Comparison of ENCODE assay signal across 15 mouse cellular contexts in genomic region chr2:116813559-116813895, GRCm38 (mm10).
A peak's percentile ranks its signal among the peaks of the same experiment; 100 is the strongest.
DNase-seq lines count a peak whose midpoint lies in the region; ATAC-seq and TF ChIP-seq lines count a peak whose summit lies in the region.
"Had no signal": no experiment of that assay in that cellular context is flagged by ENCODE, and none has a peak within 500 bp of the region (broad histone marks: within the 10 kb centered on the region; RNA-seq: fewer than 3 reads in every experiment).

No protein-coding gene starts in this region.

- peak overlapping the region; percentile 34 for H3K4me2 ChIP-seq in limb, embryonic 12.5 days
- peak overlapping the region; percentile 17; the same call in 1 of the 2 replicates for H3K4me2 ChIP-seq in embryonic facial prominence, embryonic 15.5 days (replicated peaks)
- peak overlapping the region; percentile 0; the same call in 1 of the 2 replicates for H3K4me2 ChIP-seq in midbrain, postnatal 0 days (ENCODE audit: low read depth, low read length, poor library complexity, severe bottlenecking)

- no peaks in the 10 kb centered on the region for H3K9me3 ChIP-seq in limb, embryonic 12.5 days
- H3K9me3 ChIP-seq in limb, embryonic 10.5 days (replicated peaks), result no peaks in the 10 kb centered on the region
- H3K9me3 ChIP-seq in embryonic facial prominence, embryonic 15.5 days (replicated peaks), result no peaks in the 10 kb centered on the region
- no peaks in the 10 kb centered on the region for H3K9me3 ChIP-seq in midbrain, postnatal 0 days (ENCODE audit: low read length)

- no peak overlapping the region for H3K9ac ChIP-seq in limb, embryonic 12.5 days (replicated peaks)
- H3K9ac ChIP-seq in embryonic facial prominence, embryonic 15.5 days, result no peak overlapping the region
- no peak overlapping the region for H3K9ac ChIP-seq in midbrain, postnatal 0 days (replicated peaks; ENCODE audit: low read length, poor library complexity, severe bottlenecking)

- no peak for ATAC-seq in limb, embryonic 12.5 days (ENCODE audit: insufficient number of reproducible peaks, insufficient read depth, low FRiP score, low TSS enrichment, low read depth)
- ATAC-seq in embryonic facial prominence, embryonic 15.5 days (ENCODE audit: insufficient number of reproducible peaks, low FRiP score, low TSS enrichment, low read depth), result no peak
- no peak for ATAC-seq in midbrain, postnatal 0 days (ENCODE audit: low FRiP score)
- ATAC-seq: activated CD4-positive, CD25-positive, alpha-beta regulatory T cell, adult 4 months had no signal

- no peak overlapping the region for H3K27ac ChIP-seq in gastrocnemius, adult 2 months
- H3K27ac ChIP-seq in limb, embryonic 12.5 days, result no peak overlapping the region
- H3K27ac ChIP-seq in limb, embryonic 10.5 days, result no peak overlapping the region
- H3K27ac ChIP-seq in embryonic facial prominence, embryonic 15.5 days (replicated peaks), result no peak overlapping the region
- no peak overlapping the region for H3K27ac ChIP-seq in midbrain, postnatal 0 days (ENCODE audit: low read depth, low read length)
- H3K27ac ChIP-seq: macrophage had no signal

- H3K4me3 ChIP-seq in gastrocnemius, adult 2 months, result peak overlapping the region; percentile 55
- no peak overlapping the region for H3K4me3 ChIP-seq in limb, embryonic 12.5 days (replicated peaks)
- H3K4me3 ChIP-seq in limb, embryonic 10.5 days, result no peak overlapping the region
- no peak overlapping the region for H3K4me3 ChIP-seq in embryonic facial prominence, embryonic 15.5 days (replicated peaks)
- H3K4me3 ChIP-seq in midbrain, postnatal 0 days (ENCODE audit: low read depth, low read length), result no peak overlapping the region

- intact Hi-C loops in gastrocnemius, adult 2 months (cut with DNase I), result no loop called here
- intact Hi-C loops in gastrocnemius, postnatal 36 days (cut with DNase I), result no loop called here
- intact Hi-C loops in left cerebral cortex, postnatal 10 days (cut with DNase I), result no loop called here

- no peak for DNase-seq in gastrocnemius, adult 2 months
- no peak for DNase-seq in gastrocnemius, postnatal 36 days
- no peak for DNase-seq in limb, embryonic 10.5 days (ENCODE audit: low spot score)
- no peak for DNase-seq in midbrain, postnatal 0 days (ENCODE audit: low spot score)
- no peak for DNase-seq in left cerebral cortex, postnatal 10 days (ENCODE audit: extremely low spot score in 1 of 2, low spot score in 2 of 2)
- DNase-seq in cerebellum, adult 18-20 months, result no peak
- DNase-seq: cerebellum, adult 9-10 months; kidney, adult 8-10 months; layer of hippocampus, postnatal 36 days; liver; thymus, postnatal 36 days had no signal

- H3K36me3 ChIP-seq in limb, embryonic 12.5 days, result no peaks in the 10 kb centered on the region
- H3K36me3 ChIP-seq in limb, embryonic 10.5 days, result no peaks in the 10 kb centered on the region
- H3K36me3 ChIP-seq in embryonic facial prominence, embryonic 15.5 days, result no peaks in the 10 kb centered on the region
- no peaks in the 10 kb centered on the region for H3K36me3 ChIP-seq in midbrain, postnatal 0 days (ENCODE audit: insufficient read depth, low read length)

- peaks cover 19% of the 10 kb centered on the region for H3K4me1 ChIP-seq in limb, embryonic 12.5 days (replicated peaks)
- H3K4me1 ChIP-seq in limb, embryonic 10.5 days, result peaks cover 22% of the 10 kb centered on the region
- H3K4me1 ChIP-seq in embryonic facial prominence, embryonic 15.5 days, result peaks cover 7% of the 10 kb centered on the region; the same call in 1 of the 2 replicates
- no peaks in the 10 kb centered on the region for H3K4me1 ChIP-seq in midbrain, postnatal 0 days (ENCODE audit: insufficient read depth, low read length)

- peaks cover 3% of the 10 kb centered on the region for H3K27me3 ChIP-seq in limb, embryonic 12.5 days
- H3K27me3 ChIP-seq in limb, embryonic 10.5 days (ENCODE audit: low read depth, poor library complexity, severe bottlenecking), result 0 out of 2 replicates have a peak, but pooled peaks cover 2% of the 10 kb centered on the region
- H3K27me3 ChIP-seq in embryonic facial prominence, embryonic 15.5 days, result no peaks in the 10 kb centered on the region
- no peaks in the 10 kb centered on the region for H3K27me3 ChIP-seq in midbrain, postnatal 0 days (ENCODE audit: insufficient read depth, low read length)

- no peak for TF ChIP-seq CTCF in gastrocnemius, adult 2 months (IDR thresholded peaks at IDR 0.05)
- no peak for TF ChIP-seq CTCF in midbrain, postnatal 0 days (IDR thresholded peaks at IDR 0.05)

- 24% methylated on average over 5 of the region's 5 CpGs for WGBS in limb, embryonic 12.5 days
- 47% methylated on average over 5 of the region's 5 CpGs for WGBS in limb, embryonic 10.5 days
- WGBS in embryonic facial prominence, embryonic 15.5 days, result 29% methylated on average over 5 of the region's 5 CpGs
- WGBS in midbrain, postnatal 0 days, result 47% methylated on average over 5 of the region's 5 CpGs
